Mouse (Mus musculus) embryonic facial prominence, embryonic 15.5 days (tissue): ENCODE measurements around the gene Arhgap25. TPM values are rescaled to one million over a fixed set of nuclear protein-coding genes. Genes with fewer than 3 reads are reported as not detected.

ENCODE experiments used
- ATAC-seq: fragments of 200-750 bp; cut with Nextera tagmentation; 2 replicates; pipeline ENCODE4 v1.8.0; 2017; ENCODE audit warnings: low read depth, moderate TSS enrichment; ENCODE audit not compliant: insufficient number of reproducible peaks, low FRiP score, low TSS enrichment
- H3K27ac ChIP-seq: fragments of 300-500 bp; sonication (generic); replicated peaks from 2 replicates; pipeline ENCODE4 v1.5.1; 2015; ENCODE audit warnings: mild to moderate bottlenecking, inconsistent platforms
- H3K27me3 ChIP-seq: fragments of 300-500 bp; sonication (generic); 2 replicates; pipeline ENCODE4 v1.6.1; 2015; ENCODE audit warnings: inconsistent platforms
- H3K36me3 ChIP-seq: fragments of 300-500 bp; sonication (generic); 2 replicates; pipeline ENCODE4 v1.6.1; 2015; ENCODE audit warnings: mild to moderate bottlenecking, inconsistent platforms
- H3K4me1 ChIP-seq: fragments of 300-500 bp; sonication (generic); 2 replicates; pipeline ENCODE4 v1.6.1; 2015; ENCODE audit warnings: inconsistent platforms
- H3K4me2 ChIP-seq: fragments of 300-500 bp; sonication (generic); replicated peaks from 2 replicates; pipeline ENCODE4 v1.6.1; 2015; ENCODE audit warnings: mild to moderate bottlenecking, inconsistent platforms
- H3K4me3 ChIP-seq: fragments of 300-500 bp; sonication (generic); replicated peaks from 2 replicates; pipeline ENCODE4 v1.5.1; 2015; ENCODE audit warnings: mild to moderate bottlenecking, inconsistent platforms
- H3K9ac ChIP-seq: fragments of 300-500 bp; sonication (generic); 2 replicates; pipeline ENCODE4 v1.6.1; 2015; ENCODE audit warnings: inconsistent platforms
- H3K9me3 ChIP-seq: fragments of 300-500 bp; sonication (generic); replicated peaks from 2 replicates; pipeline ENCODE4 v1.6.1; 2016; ENCODE audit warnings: inconsistent platforms
- WGBS: fragments of 180-500 bp; shearing (Covaris S2); methylation state at CpG from one replicate; pipeline ENCODE4 v1.1.7; 2015; 5-methylcytosine and 5-hydroxymethylcytosine counted together
- polyA plus RNA-seq: library from polyadenylated mRNA; unstranded; fragments of >200 nt; fragmentation: Nextera tagmentation; extraction: Ambion mirVana; gene quantifications from 2 replicates; pipeline ENCODE4 v1.2.1, GENCODE M21; 2015

Arhgap25 gene
- polyA plus RNA-seq, 1 experiment from 2014 or later = 8.3 TPM

DNA sequence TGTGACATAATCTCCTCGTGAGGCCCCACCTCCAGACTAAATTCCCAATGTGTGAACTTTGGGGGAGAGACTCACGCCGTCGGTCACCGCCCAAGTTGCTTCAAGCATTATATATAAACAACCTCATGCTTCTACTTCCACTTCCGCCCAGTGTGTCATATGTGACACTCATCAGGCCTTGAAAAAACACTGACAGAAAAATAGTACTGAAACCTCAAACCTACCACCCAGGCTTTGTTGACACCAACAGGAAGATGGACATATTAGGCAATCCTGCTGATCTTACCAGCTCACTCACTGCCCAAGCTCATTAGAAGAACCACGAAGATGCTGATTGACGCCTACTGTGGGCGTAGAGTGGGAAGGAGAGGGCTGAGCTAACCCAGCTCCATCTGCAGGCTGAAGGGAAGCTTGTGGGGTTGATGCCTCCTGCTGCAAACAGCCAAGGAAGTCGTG is 30.2 kb downstream of the Arhgap25 start:
- no peaks in the 10 kb centered on the region for H3K27me3 ChIP-seq
- no peaks in the 10 kb centered on the region for H3K9me3 ChIP-seq
- 60% methylated on average over 10 of the region's 10 CpGs for WGBS
- H3K4me3 ChIP-seq = no peak overlapping the region
- no peak overlapping the region for H3K4me2 ChIP-seq
- H3K4me1 ChIP-seq = 0 out of 2 replicates have a peak, but pooled peaks cover 9% of the 10 kb centered on the region
- H3K27ac ChIP-seq = no peak overlapping the region
- H3K36me3 ChIP-seq = no peaks in the 10 kb centered on the region
- no peak overlapping the region for H3K9ac ChIP-seq
- no peak for ATAC-seq

GRCm38 (mm10) chr6:87502411-87502810 is 30.6 kb downstream of the Arhgap25 start:
- Histone ChIP-seq H3K36me3 (no peaks in the 10 kb centered on the region), H3K4me2 (no peak overlapping the region), H3K27ac (no peak overlapping the region), H3K27me3 (no peaks in the 10 kb centered on the region), H3K9me3 (no peaks in the 10 kb centered on the region), H3K9ac (no peak overlapping the region), H3K4me1 (0 out of 2 replicates have a peak, but pooled peaks cover 9% of the 10 kb centered on the region), H3K4me3 (no peak overlapping the region)
- no peak for ATAC-seq
- WGBS = 69% methylated on average over 6 of the region's 6 CpGs

- H3K4me3 ChIP-seq = no peak overlapping the region
- H3K9me3 ChIP-seq = no peaks in the 10 kb centered on the region
- ATAC-seq = no peak
- H3K36me3 ChIP-seq = no peaks in the 10 kb centered on the region
- no peak overlapping the region for H3K4me2 ChIP-seq
- WGBS = 78% methylated on average over 7 of the region's 7 CpGs
- H3K27me3 ChIP-seq = no peaks in the 10 kb centered on the region
- no peak overlapping the region for H3K9ac ChIP-seq
- no peak overlapping the region for H3K27ac ChIP-seq
- H3K4me1 ChIP-seq = 0 out of 2 replicates have a peak, but pooled peaks cover 9% of the 10 kb centered on the region
Measured at GRCm38 (mm10) chr6:87500696-87501095, 32.4 kb downstream of the Arhgap25 start.

- Histone ChIP-seq H3K9me3 (no peaks in the 10 kb centered on the region), H3K27me3 (no peaks in the 10 kb centered on the region), H3K4me2 (no peak overlapping the region), H3K36me3 (no peaks in the 10 kb centered on the region), H3K9ac (no peak overlapping the region), H3K27ac (no peak overlapping the region), H3K4me1 (0 out of 2 replicates have a peak, but pooled peaks cover 9% of the 10 kb centered on the region), H3K4me3 (no peak overlapping the region)
- ATAC-seq = no peak
- 31% methylated on average over 6 of the region's 6 CpGs for WGBS
Measured at GRCm38 (mm10) chr6:87499791-87500190, 33.3 kb downstream of the Arhgap25 start.

DNA sequence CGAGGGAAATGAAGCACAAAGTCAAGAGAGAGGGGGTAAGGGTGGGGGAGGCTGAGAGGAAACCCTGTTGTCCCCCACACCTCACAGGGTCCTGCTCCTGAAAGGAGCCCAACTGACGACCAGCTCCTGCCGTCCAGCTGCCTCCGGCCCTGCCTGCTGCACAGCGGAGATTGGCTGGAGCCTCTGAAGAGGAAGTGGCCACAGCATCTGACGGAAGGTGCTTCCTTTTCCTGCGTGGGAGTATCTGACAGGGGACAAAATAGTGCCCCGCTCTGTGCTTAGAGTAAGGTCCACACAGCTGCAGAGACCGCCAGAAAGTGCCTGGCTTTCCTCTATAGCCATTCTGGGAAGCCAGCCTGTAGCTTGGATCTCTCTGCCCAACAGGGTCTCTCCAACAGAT is 36.9 kb downstream of the Arhgap25 start:
- ATAC-seq = no peak

DNA sequence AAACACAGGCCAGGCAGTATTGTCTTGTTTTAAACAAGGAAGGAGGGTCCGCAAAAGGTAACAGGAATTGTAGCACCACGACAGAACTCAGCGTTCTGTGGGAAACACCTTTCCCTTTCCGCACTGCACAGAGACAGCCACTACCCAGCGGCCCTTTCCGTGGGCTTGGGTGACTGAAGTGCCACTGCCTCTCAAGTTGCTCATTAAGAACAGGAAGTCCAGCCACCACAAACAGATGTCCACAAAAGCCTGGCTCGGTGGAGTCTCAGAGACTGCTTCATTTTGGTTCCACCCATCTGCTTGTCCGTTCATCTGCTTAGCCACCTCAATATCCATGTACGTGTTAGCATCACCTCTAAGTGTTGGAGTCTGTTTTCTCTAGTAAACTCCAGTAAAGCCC is 38.7 kb downstream of the Arhgap25 start:
- Histone ChIP-seq H3K27ac (no peak overlapping the region), H3K4me3 (no peak overlapping the region), H3K4me1 (no peaks in the 10 kb centered on the region), H3K9ac (no peak overlapping the region), H3K36me3 (no peaks in the 10 kb centered on the region), H3K4me2 (no peak overlapping the region), H3K27me3 (no peaks in the 10 kb centered on the region), H3K9me3 (no peaks in the 10 kb centered on the region)
- WGBS = 54% methylated on average over 9 of the region's 9 CpGs
- ATAC-seq = no peak

More for the DNA sequence above, 36.9 kb downstream of the Arhgap25 start:
- 0 out of 2 replicates have a peak, but pooled peaks cover 9% of the 10 kb centered on the region for H3K4me1 ChIP-seq
- no peaks in the 10 kb centered on the region for H3K36me3 ChIP-seq
- H3K4me3 ChIP-seq = 0 out of 2 replicates have a peak overlapping the region, but pooled peaks have one; percentile 8
- H3K9me3 ChIP-seq = no peaks in the 10 kb centered on the region
- H3K9ac ChIP-seq = no peak overlapping the region
- no peaks in the 10 kb centered on the region for H3K27me3 ChIP-seq
- WGBS = 74% methylated on average over 9 of the region's 9 CpGs
- H3K4me2 ChIP-seq = no peak overlapping the region
- no peak overlapping the region for H3K27ac ChIP-seq

- 60% methylated on average over 6 of the region's 6 CpGs for WGBS
- no peaks in the 10 kb centered on the region for H3K36me3 ChIP-seq
- H3K4me1 ChIP-seq = no peaks in the 10 kb centered on the region
- H3K4me3 ChIP-seq = no peak overlapping the region
- no peaks in the 10 kb centered on the region for H3K27me3 ChIP-seq
- no peak overlapping the region for H3K27ac ChIP-seq
- no peak overlapping the region for H3K4me2 ChIP-seq
- no peak for ATAC-seq
- no peak overlapping the region for H3K9ac ChIP-seq
- H3K9me3 ChIP-seq = no peaks in the 10 kb centered on the region
Measured at GRCm38 (mm10) chr6:87487657-87488426, 45.2 kb downstream of the Arhgap25 start.

GRCm38 (mm10) chr6:87484806-87485205 is 48.3 kb downstream of the Arhgap25 start:
- ATAC-seq = no peak
- WGBS = 37% methylated on average over 5 of the region's 5 CpGs

DNA sequence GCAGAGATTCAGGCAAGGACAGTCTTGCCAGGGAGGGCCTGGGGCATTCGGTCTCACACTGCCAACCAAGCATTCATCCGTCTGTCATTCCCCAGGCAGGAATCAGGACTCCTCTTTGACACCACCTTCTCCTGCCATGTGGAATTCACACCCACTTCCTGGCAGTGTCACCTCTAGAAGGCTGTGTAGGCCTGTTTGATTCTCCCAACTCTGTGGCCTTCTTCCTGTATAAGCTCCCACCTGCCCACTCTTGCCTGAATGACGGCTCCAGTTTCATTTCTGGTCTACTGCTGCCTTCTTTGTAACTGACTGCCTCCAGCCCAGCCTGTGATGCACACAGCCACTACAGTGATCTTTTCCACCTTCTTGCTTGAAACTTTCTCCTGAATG is 49.2 kb downstream of the Arhgap25 start:
- H3K9me3 ChIP-seq = no peaks in the 10 kb centered on the region
- no peak overlapping the region for H3K9ac ChIP-seq
- H3K4me3 ChIP-seq = no peak overlapping the region
- H3K27me3 ChIP-seq = no peaks in the 10 kb centered on the region
- H3K4me1 ChIP-seq = peaks cover 4% of the 10 kb centered on the region; the same call in 1 of the 2 replicates
- no peak overlapping the region for H3K4me2 ChIP-seq
- no peaks in the 10 kb centered on the region for H3K36me3 ChIP-seq
- peak overlapping the region; percentile 13 for H3K27ac ChIP-seq
- ATAC-seq = no peak
- 51% methylated on average over 3 of the region's 3 CpGs for WGBS

More at GRCm38 (mm10) chr6:87484806-87485205, 48.3 kb downstream of the Arhgap25 start:
- no peaks in the 10 kb centered on the region for H3K36me3 ChIP-seq
- no peak overlapping the region for H3K9ac ChIP-seq
- H3K4me3 ChIP-seq = no peak overlapping the region
- H3K9me3 ChIP-seq = no peaks in the 10 kb centered on the region
- H3K4me2 ChIP-seq = no peak overlapping the region
- H3K27me3 ChIP-seq = no peaks in the 10 kb centered on the region
- H3K27ac ChIP-seq = no peak overlapping the region
- peaks cover under 1% of the 10 kb centered on the region; the same call in 1 of the 2 replicates for H3K4me1 ChIP-seq

DNA sequence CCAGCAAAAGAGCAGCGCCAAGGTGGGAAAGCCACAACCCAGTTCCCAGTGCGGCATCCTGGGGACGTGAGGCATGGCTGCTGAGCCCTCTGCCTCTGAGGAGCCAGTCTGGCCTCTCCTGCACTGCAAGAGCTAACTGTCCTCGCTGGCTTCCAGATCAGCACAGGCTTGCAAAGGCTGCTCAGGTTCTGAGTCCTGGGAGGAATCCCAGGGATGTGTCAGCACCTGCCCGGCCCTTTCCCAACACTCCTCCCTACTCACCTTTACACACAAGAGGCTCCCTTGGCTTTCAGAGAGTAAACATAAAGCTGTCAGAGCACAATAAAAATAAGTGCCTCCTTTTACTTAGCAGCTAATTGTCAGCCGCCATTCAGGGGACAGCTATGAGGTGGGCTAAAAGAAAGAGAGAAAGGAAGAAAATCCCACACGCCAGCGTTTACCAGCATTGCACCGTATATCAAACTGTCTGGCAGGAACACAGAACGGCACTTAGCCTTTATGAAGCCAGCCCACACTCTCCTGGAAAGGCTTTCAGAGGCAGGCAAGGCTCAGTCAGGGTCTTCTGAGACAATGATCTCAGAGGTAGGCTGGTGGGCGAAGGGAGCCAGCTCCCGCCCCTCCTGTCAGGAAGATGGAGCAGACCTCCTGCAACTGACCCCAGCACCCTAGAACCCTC is 49.7 kb downstream of the Arhgap25 start:
- Histone ChIP-seq H3K27me3 (no peaks in the 10 kb centered on the region), H3K27ac (peak overlapping the region; percentile 13), H3K4me1 (peaks cover 4% of the 10 kb centered on the region; the same call in 1 of the 2 replicates), H3K9me3 (no peaks in the 10 kb centered on the region), H3K4me2 (no peak overlapping the region), H3K36me3 (no peaks in the 10 kb centered on the region), H3K4me3 (peak overlapping the region; percentile 12), H3K9ac (no peak overlapping the region)
- WGBS = 55% methylated on average over 12 of the region's 12 CpGs
- ATAC-seq = no peak

GRCm38 (mm10) chr6:87479291-87479999 is 53.6 kb downstream of the Arhgap25 start:
- 25% methylated on average over 5 of the region's 5 CpGs for WGBS
- Histone ChIP-seq H3K27ac (no peak overlapping the region; the same call in 1 of the 2 replicates), H3K9ac (no peak overlapping the region), H3K4me3 (no peak overlapping the region), H3K4me2 (no peak overlapping the region), H3K27me3 (no peaks in the 10 kb centered on the region), H3K36me3 (no peaks in the 10 kb centered on the region), H3K4me1 (peaks cover 6% of the 10 kb centered on the region; the same call in 1 of the 2 replicates), H3K9me3 (no peaks in the 10 kb centered on the region)
- no peak for ATAC-seq
